In the genomic region with DNA sequence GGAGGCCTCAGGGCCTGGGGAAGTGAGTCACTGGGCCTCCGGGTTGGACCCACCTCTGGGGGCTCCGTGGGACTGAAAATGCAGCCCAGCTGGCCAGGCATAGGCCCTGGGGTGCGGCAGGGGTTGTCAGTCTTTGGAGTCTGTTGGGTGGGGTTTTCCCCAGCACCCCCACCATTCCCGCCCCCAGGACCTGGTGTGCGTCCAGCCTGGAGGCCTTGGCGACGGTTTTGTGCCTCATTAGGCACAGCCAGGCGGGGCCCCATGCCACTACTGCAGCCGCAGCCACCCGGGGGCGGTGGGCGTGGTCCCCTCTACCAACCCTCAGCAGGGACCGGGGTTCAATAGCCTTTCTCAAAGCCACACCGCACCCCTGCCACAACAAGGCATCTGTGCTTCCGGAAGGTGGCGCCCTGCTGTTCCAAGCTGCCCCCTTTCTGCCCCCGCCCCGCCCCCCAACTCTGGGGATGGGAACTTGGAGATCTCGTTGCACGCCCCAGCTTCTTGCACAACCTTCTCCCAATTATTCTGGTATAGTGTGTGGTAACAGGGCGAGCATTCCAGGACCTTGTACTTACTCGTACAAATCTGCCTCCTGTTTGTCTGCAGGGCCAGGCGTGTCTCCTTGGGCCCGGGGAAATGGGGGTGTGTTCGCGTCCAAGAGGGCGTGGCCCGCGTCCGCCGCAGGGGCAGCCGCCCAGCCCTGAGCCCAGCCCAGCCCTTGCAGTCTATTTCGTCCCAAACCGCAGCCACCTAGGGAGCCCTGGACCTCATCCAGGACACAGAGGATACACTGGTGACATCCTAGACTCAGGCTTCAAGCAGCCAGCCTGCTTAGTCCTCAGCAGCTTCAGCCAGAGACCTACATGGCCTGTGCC, we compare ENCODE assay signal across 9 mouse cellular contexts. TPM values are rescaled to one million over a fixed set of nuclear protein-coding genes. Genes with fewer than 3 reads are reported as not detected.
DNase-seq lines count a peak whose midpoint lies in the region; ATAC-seq and TF ChIP-seq lines count a peak whose summit lies in the region.
"Had no signal": no experiment of that assay in that cellular context is flagged by ENCODE, and none has a peak within 500 bp of the region (broad histone marks: within the 10 kb centered on the region; RNA-seq: fewer than 3 reads in every experiment).

No protein-coding gene starts in this region.

- peaks cover 18% of the 10 kb centered on the region for H3K4me1 ChIP-seq in embryonic facial prominence, embryonic 12.5 days
- peaks cover 15% of the 10 kb centered on the region for H3K4me1 ChIP-seq in heart, embryonic 10.5 days
- H3K4me1 ChIP-seq in kidney, adult 2 months (ENCODE audit: control insufficient read depth, insufficient read depth, low read length) = 0 out of 2 replicates have a peak, but pooled peaks cover 3% of the 10 kb centered on the region
- H3K4me1 ChIP-seq in liver, adult 2 months (ENCODE audit: control insufficient read depth, insufficient read depth, low read length) = peaks cover 4% of the 10 kb centered on the region; the same call in 1 of the 2 replicates
- peaks cover 10% of the 10 kb centered on the region; the same call in 1 of the 2 replicates for H3K4me1 ChIP-seq in midbrain, embryonic 16.5 days (ENCODE audit: control insufficient read depth, insufficient read depth, low read length)

- peak overlapping the region; percentile 39 for H3K4me3 ChIP-seq in embryonic facial prominence, embryonic 12.5 days
- peak overlapping the region; percentile 62 for H3K4me3 ChIP-seq in heart, embryonic 10.5 days
- peak overlapping the region; percentile 30; the same call in 1 of the 2 replicates for H3K4me3 ChIP-seq in kidney, adult 2 months (ENCODE audit: insufficient read depth, low read depth, low read length)
- peak overlapping the region; percentile 18; the same call in 1 of the 2 replicates for H3K4me3 ChIP-seq in liver, adult 2 months (ENCODE audit: insufficient read depth, low read depth, low read length)
- H3K4me3 ChIP-seq in midbrain, embryonic 16.5 days (ENCODE audit: low read depth, low read length) = peak overlapping the region; percentile 31

- no peaks in the 10 kb centered on the region for H3K36me3 ChIP-seq in embryonic facial prominence, embryonic 12.5 days
- H3K36me3 ChIP-seq in heart, embryonic 10.5 days = no peaks in the 10 kb centered on the region
- H3K36me3 ChIP-seq in kidney, adult 2 months (ENCODE audit: control insufficient read depth, insufficient read depth, low read length) = no peaks in the 10 kb centered on the region
- H3K36me3 ChIP-seq in liver, adult 2 months (ENCODE audit: control insufficient read depth, insufficient read depth, low read length) = no peaks in the 10 kb centered on the region
- no peaks in the 10 kb centered on the region for H3K36me3 ChIP-seq in midbrain, embryonic 16.5 days (ENCODE audit: control insufficient read depth, insufficient read depth, low read length)

- no peaks in the 10 kb centered on the region for H3K79me2 ChIP-seq in liver, adult 2 months (ENCODE audit: control insufficient read depth, insufficient read depth, low read length)

- no peaks in the 10 kb centered on the region for H3K9me3 ChIP-seq in embryonic facial prominence, embryonic 12.5 days
- H3K9me3 ChIP-seq in heart, embryonic 10.5 days = no peaks in the 10 kb centered on the region
- H3K9me3 ChIP-seq in midbrain, embryonic 16.5 days (replicated peaks; ENCODE audit: control insufficient read depth, low read length, poor library complexity, severe bottlenecking) = no peaks in the 10 kb centered on the region

- under 1% methylated on average over 34 of the region's 34 CpGs for WGBS in embryonic facial prominence, embryonic 12.5 days
- WGBS in heart, embryonic 10.5 days = 1% methylated on average over 33 of the region's 34 CpGs
- WGBS in kidney, adult 2 months = 3% methylated on average over 34 of the region's 34 CpGs
- WGBS in liver, adult 2 months = 5% methylated on average over 34 of the region's 34 CpGs
- 1% methylated on average over 34 of the region's 34 CpGs for WGBS in midbrain, embryonic 16.5 days

- peak; percentile 8 to 40 for DNase-seq in frontal cortex, adult 2 months (ENCODE audit: extremely low spot score in 1 of 2, low spot score in 1 of 2)
- peak; percentile 81 for DNase-seq in heart, embryonic 10.5 days (ENCODE audit: low spot score)
- DNase-seq in kidney, adult 2 months = peak; percentile 61
- peak; percentile 77 for DNase-seq in liver, adult 2 months (ENCODE audit: extremely low read depth, low read depth, low spot score)
- peak; percentile 64 for DNase-seq in testis, postnatal 14 days (ENCODE audit: low spot score)

- peak; percentile 37 for TF ChIP-seq CTCF in kidney, adult 2 months (conservative IDR thresholded peaks at IDR 0.05; ENCODE audit: insufficient read depth, insufficient read length, low read depth, low read length)
- TF ChIP-seq CTCF in liver, adult 2 months (IDR thresholded peaks at IDR 0.05; ENCODE audit: low read depth, low read length) = peak; percentile 58

- no peaks in the 10 kb centered on the region for H3K27me3 ChIP-seq in embryonic facial prominence, embryonic 12.5 days
- H3K27me3 ChIP-seq in heart, embryonic 10.5 days (ENCODE audit: insufficient read depth, poor library complexity, severe bottlenecking) = 0 out of 2 replicates have a peak, but pooled peaks cover 3% of the 10 kb centered on the region
- no peaks in the 10 kb centered on the region for H3K27me3 ChIP-seq in kidney, adult 2 months (replicated peaks; ENCODE audit: control insufficient read depth, insufficient read depth, low read length)
- no peaks in the 10 kb centered on the region for H3K27me3 ChIP-seq in liver, adult 2 months (ENCODE audit: control insufficient read depth, insufficient read depth, low read length)
- no peaks in the 10 kb centered on the region for H3K27me3 ChIP-seq in midbrain, embryonic 16.5 days (ENCODE audit: control insufficient read depth, insufficient read depth, low read depth, low read length)

- peak overlapping the region; percentile 87 for H3K27ac ChIP-seq in embryonic facial prominence, embryonic 12.5 days
- peak overlapping the region; percentile 81 for H3K27ac ChIP-seq in heart, embryonic 10.5 days
- no peak overlapping the region for H3K27ac ChIP-seq in kidney, adult 2 months (ENCODE audit: insufficient read depth, low read depth, low read length)
- no peak overlapping the region for H3K27ac ChIP-seq in liver, adult 2 months (replicated peaks; ENCODE audit: insufficient read depth, low read depth, low read length)
- H3K27ac ChIP-seq in midbrain, embryonic 16.5 days (ENCODE audit: low read length) = peak overlapping the region; percentile 49

- H3K9ac ChIP-seq in embryonic facial prominence, embryonic 12.5 days = peak overlapping the region; percentile 52
- peak overlapping the region; percentile 50 for H3K9ac ChIP-seq in liver, adult 2 months (ENCODE audit: low read depth, low read length)
- peak overlapping the region; percentile 60 for H3K9ac ChIP-seq in midbrain, embryonic 16.5 days (ENCODE audit: low read depth, low read length)

- ATAC-seq in frontal cortex, adult (ENCODE audit: low TSS enrichment) = no peak; the same call in 1 of the 2 replicates
- ATAC-seq in embryonic facial prominence, embryonic 12.5 days (ENCODE audit: insufficient number of reproducible peaks, insufficient read depth, low FRiP score, low TSS enrichment) = peak; percentile 88
- peak; percentile 73 for ATAC-seq in midbrain, embryonic 16.5 days

- TF ChIP-seq POLR2A in kidney, adult 2 months (IDR thresholded peaks at IDR 0.05; ENCODE audit: low read depth, low read length) = no peak
- no peak for TF ChIP-seq POLR2A in liver, adult 2 months (IDR thresholded peaks at IDR 0.05; ENCODE audit: extremely low read depth, insufficient read depth, low read length)

- H3K4me2 ChIP-seq in embryonic facial prominence, embryonic 12.5 days (replicated peaks) = peak overlapping the region; percentile 66
- H3K4me2 ChIP-seq in midbrain, embryonic 16.5 days (ENCODE audit: low read length) = peak overlapping the region; percentile 66

RNA-seq across cellular contexts. Expression of a gene that starts 26.1 kb away (rescaled TPM):
- 25.0 and 25.4 TPM in 2 replicates for polyA plus RNA-seq in frontal cortex, adult 2 months (2012; rRNA removed)
- polyA plus RNA-seq in embryonic facial prominence, embryonic 12.5 days (2016; fragmentation: Nextera tagmentation; extraction: Ambion mirVana) = 54.5 and 61.6 TPM in 2 replicates
- polyA plus RNA-seq in heart, embryonic 10.5 days (2016; fragmentation: Nextera tagmentation; extraction: Ambion mirVana) = 15.3 and 25.5 TPM in 2 replicates
- polyA plus RNA-seq in kidney, adult 2 months (2012; rRNA removed) = 18.3 and 19.8 TPM in 2 replicates
- total RNA-seq in liver, adult 2 months (2014; rRNA removed) = 2.5 and 2.7 TPM in 2 replicates
- polyA plus RNA-seq in liver, adult 2 months (2012; rRNA removed) = 7.3 and 10.7 TPM in 2 replicates
- 24.8 and 26.5 TPM in 2 replicates for polyA plus RNA-seq in midbrain, embryonic 16.5 days (2015; fragmentation: Nextera tagmentation; extraction: Ambion mirVana)
- total RNA-seq: neutrophil, adult 5-6 weeks had no signal

Comparison
In these comparisons a context has a peak if more than half of its experiments do, and no peak if none do; other contexts are left out.
1. DNase-seq: peak in every context shown above with its lines; median percentile 81 in heart, embryonic 10.5 days; 77 in liver, adult 2 months; 64 in testis, postnatal 14 days; 61 in kidney, adult 2 months; 24 in frontal cortex, adult 2 months.
2. H3K27ac ChIP-seq: peak in embryonic facial prominence, embryonic 12.5 days (single experiment), heart, embryonic 10.5 days (single experiment) and midbrain, embryonic 16.5 days (single experiment); none in kidney, adult 2 months (single experiment) and liver, adult 2 months (single experiment).
3. Peak in every context shown above with its lines, with median percentiles within 50 percentile points of each other: H3K4me3 ChIP-seq and H3K9ac ChIP-seq.